In genomic region chr16:4607818-4608531, GRCm38 (mm10) we compare ENCODE assay signal across 8 mouse cellular contexts. TPM values are rescaled to one million over a fixed set of nuclear protein-coding genes. Genes with fewer than 3 reads are reported as not detected.
A peak's percentile ranks its signal among the peaks of the same experiment; 100 is the strongest.
DNase-seq lines count a peak whose midpoint lies in the region; ATAC-seq and TF ChIP-seq lines count a peak whose summit lies in the region.

No protein-coding gene starts in this region.

- TF ChIP-seq RAD21 in CH12.LX (IDR thresholded peaks at IDR 0.05; ENCODE audit: low read depth, low read length) = no peak; the same call in none of the 2 replicates

- H3K79me2 ChIP-seq in CH12.LX (replicated peaks; ENCODE audit: control insufficient read depth, extremely low read depth, insufficient read depth, poor library complexity, severe bottlenecking) = no peaks in the 10 kb centered on the region

- DNase-seq in CH12.LX (ENCODE audit: extremely low read depth) = peak; percentile 88
- DNase-seq in c-Kit-negative CD71-positive TER-119-positive erythroid progenitor cells, embryonic 14.5 days (ENCODE audit: low read depth, low spot score) = peak; percentile 50
- peak; percentile 83 to 88 for DNase-seq in heart, postnatal 36 days
- DNase-seq in layer of hippocampus, adult 18-20 months (ENCODE audit: low spot score in 2 of 2) = peak; percentile 65 to 85
- peak; percentile 59 for DNase-seq in ovary, adult 18-20 months (ENCODE audit: low spot score)
- DNase-seq in thymus, adult 2 months = peak; percentile 85

- no peak overlapping the region for H3K9ac ChIP-seq in CH12.LX (ENCODE audit: insufficient read depth, low read depth)
- H3K9ac ChIP-seq in forebrain, embryonic 12.5 days = no peak overlapping the region
- H3K9ac ChIP-seq in lung, embryonic 15.5 days = no peak overlapping the region

- in situ Hi-C loops in CH12.LX (cut with MboI; ENCODE audit: low pct_ligation_motif_present, low pct_unique_long_range_greater_than_20kb, low sequenced_read_pairs) = no loop called here

- intact Hi-C loops in heart, postnatal 36 days (cut with DNase I) = loop anchor here (1.0 to 5.0 kb wide), 5 partner anchors 15 to 291 kb away; no protein-coding TSS in a partner anchor

- H3K36me3 ChIP-seq in CH12.LX (replicated peaks in 1 of 2; ENCODE audit: control insufficient read depth in 1 of 2, insufficient read depth in 1 of 2, low read length in 1 of 2) = peaks cover 11 to 23% of the 10 kb centered on the region in 2 experiments
- H3K36me3 ChIP-seq in forebrain, embryonic 12.5 days (replicated peaks) = peaks cover 42% of the 10 kb centered on the region
- H3K36me3 ChIP-seq in lung, embryonic 15.5 days = peaks cover 36% of the 10 kb centered on the region
- no peaks in the 10 kb centered on the region for H3K36me3 ChIP-seq in thymus, adult 2 months (ENCODE audit: control insufficient read depth, insufficient read depth, low read length)

- 0 out of 2 replicates have a peak, but pooled peaks have one; percentile 23 for TF ChIP-seq POLR2A in CH12.LX (IDR thresholded peaks at IDR 0.05; ENCODE audit: low read depth, low read length)
- no peak for TF ChIP-seq POLR2A in thymus, adult 2 months (IDR thresholded peaks at IDR 0.05; ENCODE audit: control insufficient read depth, extremely low read depth, insufficient read depth, low read length, poor library complexity)

- ATAC-seq in forebrain, embryonic 12.5 days (ENCODE audit: low FRiP score) = peak; percentile 50
- ATAC-seq in lung, embryonic 15.5 days (ENCODE audit: borderline replicate concordance, extremely low read depth, low FRiP score, low TSS enrichment) = no peak

- no peak for TF ChIP-seq EP300 in CH12.LX (IDR thresholded peaks at IDR 0.05; ENCODE audit: low read length)

- dilution Hi-C loops in CH12.LX (cut with MboI; ENCODE audit: extremely low pct_ligation_motif_present, extremely low pct_unique_long_range_greater_than_20kb, low sequenced_read_pairs) = no loop called here

- H3K27ac ChIP-seq in CH12.LX (ENCODE audit: insufficient read depth, low read depth) = no peak overlapping the region
- H3K27ac ChIP-seq in forebrain, embryonic 12.5 days = 0 out of 2 replicates have a peak overlapping the region, but pooled peaks have one; percentile 39
- H3K27ac ChIP-seq in lung, embryonic 15.5 days = peak overlapping the region; percentile 43; the same call in 1 of the 2 replicates
- H3K27ac ChIP-seq in thymus, adult 2 months (ENCODE audit: control insufficient read depth, insufficient read depth, low read length) = no peak overlapping the region

- no peaks in the 10 kb centered on the region for H3K9me3 ChIP-seq in CH12.LX (replicated peaks; ENCODE audit: low read length)
- no peaks in the 10 kb centered on the region for H3K9me3 ChIP-seq in forebrain, embryonic 12.5 days
- H3K9me3 ChIP-seq in lung, embryonic 15.5 days = no peaks in the 10 kb centered on the region

- peak; percentile 93 to 99 for TF ChIP-seq CTCF in CH12.LX (conservative IDR thresholded peaks at IDR 0.05 in 1 of 2, IDR thresholded peaks at IDR 0.05 in 1 of 2; ENCODE audit: low read depth in 2 of 2, low read length in 2 of 2)
- peak; percentile 98 for TF ChIP-seq CTCF in thymus, adult 2 months (IDR thresholded peaks at IDR 0.05; ENCODE audit: borderline replicate concordance, control insufficient read depth, extremely low read depth, insufficient read depth, low read length, poor library complexity)

- no peaks in the 10 kb centered on the region for H3K27me3 ChIP-seq in CH12.LX (replicated peaks)
- no peaks in the 10 kb centered on the region for H3K27me3 ChIP-seq in forebrain, embryonic 12.5 days
- no peaks in the 10 kb centered on the region for H3K27me3 ChIP-seq in lung, embryonic 15.5 days
- H3K27me3 ChIP-seq in thymus, adult 2 months (ENCODE audit: control insufficient read depth, insufficient read depth, low read length) = no peaks in the 10 kb centered on the region

- 53% methylated on average over 9 of the region's 9 CpGs for WGBS in forebrain, embryonic 12.5 days
- WGBS in lung, embryonic 15.5 days = 38% methylated on average over 9 of the region's 9 CpGs
- WGBS in thymus, adult 2 months = 62% methylated on average over 9 of the region's 9 CpGs

- no peak overlapping the region for H3K4me2 ChIP-seq in CH12.LX (ENCODE audit: insufficient read depth, low read depth, poor library complexity, severe bottlenecking)
- no peak overlapping the region for H3K4me2 ChIP-seq in forebrain, embryonic 12.5 days
- no peak overlapping the region for H3K4me2 ChIP-seq in lung, embryonic 15.5 days

- no peak overlapping the region for H3K4me3 ChIP-seq in CH12.LX (replicated peaks in 1 of 3; ENCODE audit: low read depth in 2 of 3, low read length in 2 of 3, poor library complexity in 1 of 3)
- H3K4me3 ChIP-seq in forebrain, embryonic 12.5 days (replicated peaks) = no peak overlapping the region
- no peak overlapping the region for H3K4me3 ChIP-seq in lung, embryonic 15.5 days
- no peak overlapping the region for H3K4me3 ChIP-seq in thymus, adult 2 months (ENCODE audit: control insufficient read depth, insufficient read depth, low read length)

- peaks cover 5 to 7% of the 10 kb centered on the region in 2 experiments; a peak in 3 of 4 replicates for H3K4me1 ChIP-seq in CH12.LX (ENCODE audit: control insufficient read depth in 1 of 2, insufficient read depth in 2 of 2)
- peaks cover 47% of the 10 kb centered on the region for H3K4me1 ChIP-seq in forebrain, embryonic 12.5 days
- peaks cover 58% of the 10 kb centered on the region for H3K4me1 ChIP-seq in lung, embryonic 15.5 days
- H3K4me1 ChIP-seq in thymus, adult 2 months (replicated peaks; ENCODE audit: control insufficient read depth, insufficient read depth, low read length) = no peaks in the 10 kb centered on the region

TF ChIP-seq in CH12.LX, 34 proteins besides CTCF, POLR2A, EP300 and RAD21 (continues in another document):
- peak; percentile 99 for TF ChIP-seq ZC3H11A (IDR thresholded peaks at IDR 0.05; ENCODE audit: low read depth, low read length)
- TF ChIP-seq USF1 (IDR thresholded peaks at IDR 0.05; ENCODE audit: low read depth, low read length) = no peak
- peak; percentile 38; the same call in 1 of the 2 replicates for TF ChIP-seq ZNF384 (IDR thresholded peaks at IDR 0.05; ENCODE audit: low read depth, low read length)
- TF ChIP-seq ELF1 (IDR thresholded peaks at IDR 0.05; ENCODE audit: low read depth, low read length) = 0 out of 2 replicates have a peak, but pooled peaks have one; percentile 18
- peak; percentile 36; the same call in 1 of the 2 replicates for TF ChIP-seq NRF1 (IDR thresholded peaks at IDR 0.05; ENCODE audit: low read depth, low read length)
- peak; percentile 99 for TF ChIP-seq SMC3 (IDR thresholded peaks at IDR 0.05; ENCODE audit: low read depth, low read length)
- TF ChIP-seq IRF4 (IDR thresholded peaks at IDR 0.05; ENCODE audit: low read depth, low read length) = no peak; the same call in 1 of the 2 replicates
- TF ChIP-seq PAX5 (IDR thresholded peaks at IDR 0.05; ENCODE audit: low read length) = no peak
- TF ChIP-seq E2F4 (IDR thresholded peaks at IDR 0.05; ENCODE audit: insufficient replicate concordance, low read depth, low read length) = no peak

RNA-seq across cellular contexts. Expression of gene Glis2, which starts 13.5 kb away (rescaled TPM):
- 2.1 and 2.5 TPM in 2 replicates for total RNA-seq in CH12.LX (2012; rRNA removed)
- 0.39 and 0.59 TPM in 2 replicates for total RNA-seq in CH12.LX (2014; rRNA removed)
- 3.2 and 3.3 TPM in 2 replicates for polyA plus RNA-seq in CH12.LX (2012; ENCODE audit: insufficient read length, low read depth)
- 22.0 and 26.6 TPM in 2 replicates for polyA plus RNA-seq in forebrain, embryonic 12.5 days (2016; fragmentation: Nextera tagmentation; extraction: Ambion mirVana)
- total RNA-seq in heart, postnatal 36 days (2021) = 10 to 100 TPM; 16.0 to 16.7 TPM
- total RNA-seq in layer of hippocampus, adult 18-20 months (2021) = 10 to 100 TPM in 1 of 2 experiments, 1 to 10 TPM in 1; 9.8 to 15.4 TPM
- polyA plus RNA-seq in lung, embryonic 15.5 days (2015; fragmentation: Nextera tagmentation; extraction: Ambion mirVana) = 18.5 and 24.0 TPM in 2 replicates
- polyA plus RNA-seq in thymus, adult 2 months (2012; rRNA removed) = 11.8 and 14.3 TPM in 2 replicates

RNA-seq across cellular contexts. Expression of gene Pam16, which starts 16.8 kb away (rescaled TPM):
- total RNA-seq in CH12.LX (2012; rRNA removed) (152 and 158 TPM in 2 replicates), CH12.LX (2014; rRNA removed) (93.3 and 103 TPM in 2 replicates)
- polyA plus RNA-seq in CH12.LX (2012; ENCODE audit: insufficient read length, low read depth) = 11.6 and 38.2 TPM in 2 replicates
- polyA plus RNA-seq in forebrain, embryonic 12.5 days (2016; fragmentation: Nextera tagmentation; extraction: Ambion mirVana) = 114 TPM in 2 replicates
- total RNA-seq in heart, postnatal 36 days (2021) = 100 to 1,000 TPM; 134 to 150 TPM
- total RNA-seq in layer of hippocampus, adult 18-20 months (2021) = 10 to 100 TPM; 79.8 to 81.0 TPM
- 93.8 and 94.6 TPM in 2 replicates for polyA plus RNA-seq in lung, embryonic 15.5 days (2015; fragmentation: Nextera tagmentation; extraction: Ambion mirVana)
- 35.7 and 40.4 TPM in 2 replicates for polyA plus RNA-seq in thymus, adult 2 months (2012; rRNA removed)

RNA-seq across cellular contexts. Expression of gene Vasn, which starts 31.8 kb away (rescaled TPM):
- total RNA-seq in CH12.LX (2012; rRNA removed) = 1.4 and 2.0 TPM in 2 replicates
- 2.2 TPM in 2 replicates for total RNA-seq in CH12.LX (2014; rRNA removed)
- 4.1 and 5.0 TPM in 2 replicates for polyA plus RNA-seq in CH12.LX (2012; ENCODE audit: insufficient read length, low read depth)
- 5.2 and 6.8 TPM in 2 replicates for polyA plus RNA-seq in forebrain, embryonic 12.5 days (2016; fragmentation: Nextera tagmentation; extraction: Ambion mirVana)
- 10 to 100 TPM in 1 of 2 experiments, 1 to 10 TPM in 1; 9.2 to 11.0 TPM for total RNA-seq in heart, postnatal 36 days (2021)
- total RNA-seq in layer of hippocampus, adult 18-20 months (2021) = 1 to 10 TPM; 4.5 to 5.3 TPM
- 25.1 and 25.9 TPM in 2 replicates for polyA plus RNA-seq in lung, embryonic 15.5 days (2015; fragmentation: Nextera tagmentation; extraction: Ambion mirVana)
- polyA plus RNA-seq in thymus, adult 2 months (2012; rRNA removed) = 5.3 and 8.1 TPM in 2 replicates

RNA-seq across cellular contexts. Expression of gene Dnaja3, which starts 31.8 kb away (rescaled TPM):
- 80.4 and 81.8 TPM in 2 replicates for total RNA-seq in CH12.LX (2012; rRNA removed)
- 85.1 and 85.3 TPM in 2 replicates for total RNA-seq in CH12.LX (2014; rRNA removed)
- polyA plus RNA-seq in CH12.LX (2012; ENCODE audit: insufficient read length, low read depth) = 51.5 and 56.6 TPM in 2 replicates
- polyA plus RNA-seq in forebrain, embryonic 12.5 days (2016; fragmentation: Nextera tagmentation; extraction: Ambion mirVana) = 51.4 and 58.0 TPM in 2 replicates
- total RNA-seq in heart, postnatal 36 days (2021) = 100 to 1,000 TPM; 143 to 164 TPM
- total RNA-seq in layer of hippocampus, adult 18-20 months (2021) = 10 to 100 TPM; 66.1 to 66.9 TPM
- 66.0 and 66.5 TPM in 2 replicates for polyA plus RNA-seq in lung, embryonic 15.5 days (2015; fragmentation: Nextera tagmentation; extraction: Ambion mirVana)
- polyA plus RNA-seq in thymus, adult 2 months (2012; rRNA removed) = 18.3 and 19.7 TPM in 2 replicates

RNA-seq across cellular contexts. Expression of gene Tfap4, which starts 48.3 kb away (rescaled TPM):
- total RNA-seq in CH12.LX (2012; rRNA removed) (23.5 and 27.5 TPM in 2 replicates), CH12.LX (2014; rRNA removed) (24.0 and 25.0 TPM in 2 replicates)
- polyA plus RNA-seq in CH12.LX (2012; ENCODE audit: insufficient read length, low read depth) = 43.3 and 46.6 TPM in 2 replicates
- polyA plus RNA-seq in forebrain, embryonic 12.5 days (2016; fragmentation: Nextera tagmentation; extraction: Ambion mirVana) = 20.9 and 22.6 TPM in 2 replicates
- total RNA-seq in heart, postnatal 36 days (2021) = 1 to 10 TPM; 4.4 to 4.6 TPM
- total RNA-seq in layer of hippocampus, adult 18-20 months (2021) = 1 to 10 TPM; 5.3 TPM
- polyA plus RNA-seq in lung, embryonic 15.5 days (2015; fragmentation: Nextera tagmentation; extraction: Ambion mirVana) = 18.4 and 19.6 TPM in 2 replicates
- polyA plus RNA-seq in thymus, adult 2 months (2012; rRNA removed) = 12.0 and 13.5 TPM in 2 replicates

Comparison
In these comparisons a context has a peak if more than half of its experiments do, and no peak if none do; other contexts are left out.
1. H3K27ac ChIP-seq: peak in forebrain, embryonic 12.5 days (single experiment) and lung, embryonic 15.5 days (single experiment); none in CH12.LX (single experiment) and thymus, adult 2 months (single experiment).
2. Peak in every context shown above with its lines, with median percentiles within 50 percentile points of each other: DNase-seq.